Mouse (Mus musculus): ENCODE results near the gene Rab3gap2. TPM values are rescaled to one million over a fixed set of nuclear protein-coding genes. Genes with fewer than 3 reads are reported as not detected.

The Rab3gap2 gene
- 16.2 and 20.3 TPM in 2 replicates for polyA plus RNA-seq (2012; rRNA removed)

DNA sequence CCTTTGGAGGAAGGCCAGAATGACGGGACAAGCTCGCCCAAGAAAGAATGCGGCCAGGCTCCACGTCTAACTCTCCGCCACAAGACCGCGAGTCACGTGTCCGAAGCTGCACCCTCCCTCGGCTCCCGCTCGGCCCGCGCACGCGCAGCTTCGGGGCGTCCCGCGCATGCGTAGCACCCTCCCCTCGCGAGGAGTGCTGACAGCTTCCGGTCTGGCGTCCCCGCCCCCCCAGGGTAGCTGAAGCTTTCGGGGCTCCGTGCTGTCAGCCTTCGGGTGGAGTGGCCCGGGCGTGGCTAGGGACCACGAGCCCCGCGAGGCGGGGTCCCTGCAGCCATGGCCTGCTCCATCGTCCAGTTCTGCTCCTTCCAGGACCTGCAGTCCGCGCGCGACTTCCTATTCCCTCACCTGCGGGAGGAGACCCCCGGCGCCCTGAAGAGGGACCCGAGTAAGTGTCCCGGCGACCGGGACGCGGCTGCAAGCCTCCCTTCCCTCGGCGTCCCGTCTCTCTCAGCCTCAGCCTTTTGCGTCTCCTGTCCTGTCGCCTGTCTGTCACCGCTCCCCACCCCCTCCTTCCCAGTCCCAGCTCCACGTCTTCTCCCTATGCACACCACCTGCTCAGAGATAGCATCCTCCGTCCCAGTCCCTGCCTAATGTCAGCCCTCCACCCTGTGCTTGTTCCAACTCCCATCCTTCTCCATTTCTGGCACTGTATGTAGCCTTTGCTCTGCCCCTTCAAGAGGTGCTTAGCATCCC, at the start of gene Rab3gap2:
Gene Rab3gap2, plus strand, starts transcription at position 209 of the 753 bp plus-strand sequence.
- under 1% methylated on average over 57 of the region's 57 CpGs for WGBS

DNA sequence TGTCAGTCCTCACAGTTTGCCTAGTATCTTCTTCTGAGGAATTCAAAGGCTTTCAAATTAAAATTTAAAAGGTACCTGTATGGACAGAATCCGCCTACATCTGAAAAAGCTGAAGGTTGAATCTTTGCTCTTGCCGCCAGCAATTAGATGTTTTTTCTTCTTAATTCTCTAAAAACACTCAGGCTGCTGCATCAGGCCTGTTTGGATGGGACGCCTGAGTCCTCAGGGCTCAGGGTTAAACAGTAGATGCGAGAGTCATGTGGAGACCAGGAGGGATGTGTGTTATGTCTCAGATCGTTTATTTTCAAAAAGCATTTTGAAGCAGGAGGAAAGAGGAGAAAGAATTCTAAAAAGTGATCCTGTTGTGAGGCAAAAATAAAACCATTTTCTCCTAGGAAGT, 30.3 kb upstream of the Rab3gap2 start:
- H3K4me1 ChIP-seq (ENCODE audit: control insufficient read depth, insufficient read depth, low read length), result no peaks in the 10 kb centered on the region
- DNase-seq, result no peak
- 91% methylated on average over 5 of the region's 5 CpGs for WGBS
- no peak overlapping the region for H3K4me3 ChIP-seq (replicated peaks; ENCODE audit: extremely low read depth, low read depth, low read length)
- TF ChIP-seq CTCF (IDR thresholded peaks at IDR 0.05; ENCODE audit: insufficient read depth, low read length), result no peak
- TF ChIP-seq POLR2A (IDR thresholded peaks at IDR 0.05; ENCODE audit: borderline replicate concordance, extremely low read depth, low read depth, low read length), result no peak

More for the DNA sequence above, at the start of gene Rab3gap2:
- peak; percentile 100 for DNase-seq
- H3K4me1 ChIP-seq (ENCODE audit: control insufficient read depth, insufficient read depth, low read length), result peaks cover 6% of the 10 kb centered on the region; the same call in 1 of the 2 replicates
- H3K4me3 ChIP-seq (replicated peaks; ENCODE audit: extremely low read depth, low read depth, low read length), result peak within 1 kb of the TSS; percentile 84
- TF ChIP-seq POLR2A (IDR thresholded peaks at IDR 0.05; ENCODE audit: borderline replicate concordance, extremely low read depth, low read depth, low read length) (peak; percentile 85), CTCF (IDR thresholded peaks at IDR 0.05; ENCODE audit: insufficient read depth, low read length) (no peak)

DNA sequence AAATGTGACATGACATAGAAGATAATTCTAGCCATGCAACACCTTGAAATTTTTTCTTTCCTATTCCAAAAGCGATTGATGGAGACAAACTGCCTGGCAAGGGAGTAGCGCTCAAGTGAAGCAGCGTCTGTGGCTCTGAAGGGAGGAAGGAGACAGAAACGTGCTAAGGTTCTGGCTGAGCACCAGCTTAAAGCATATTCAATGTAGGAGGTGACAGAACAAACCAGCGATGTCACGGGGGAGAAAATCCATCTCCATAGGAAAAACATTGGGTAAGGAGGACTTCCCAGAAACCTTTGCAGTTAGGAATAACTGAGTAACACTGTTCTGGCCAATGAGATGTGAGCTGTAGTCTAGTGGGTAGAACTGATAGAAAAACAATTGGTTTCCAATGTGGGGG, 26.1 kb upstream of the Rab3gap2 start:
- TF ChIP-seq POLR2A (IDR thresholded peaks at IDR 0.05; ENCODE audit: borderline replicate concordance, extremely low read depth, low read depth, low read length) (no peak), CTCF (IDR thresholded peaks at IDR 0.05; ENCODE audit: insufficient read depth, low read length) (no peak)
- no peak overlapping the region for H3K4me3 ChIP-seq (replicated peaks; ENCODE audit: extremely low read depth, low read depth, low read length)
- no peaks in the 10 kb centered on the region for H3K4me1 ChIP-seq (ENCODE audit: control insufficient read depth, insufficient read depth, low read length)
- no peak for DNase-seq
- 79% methylated on average over 6 of the region's 6 CpGs for WGBS

DNA sequence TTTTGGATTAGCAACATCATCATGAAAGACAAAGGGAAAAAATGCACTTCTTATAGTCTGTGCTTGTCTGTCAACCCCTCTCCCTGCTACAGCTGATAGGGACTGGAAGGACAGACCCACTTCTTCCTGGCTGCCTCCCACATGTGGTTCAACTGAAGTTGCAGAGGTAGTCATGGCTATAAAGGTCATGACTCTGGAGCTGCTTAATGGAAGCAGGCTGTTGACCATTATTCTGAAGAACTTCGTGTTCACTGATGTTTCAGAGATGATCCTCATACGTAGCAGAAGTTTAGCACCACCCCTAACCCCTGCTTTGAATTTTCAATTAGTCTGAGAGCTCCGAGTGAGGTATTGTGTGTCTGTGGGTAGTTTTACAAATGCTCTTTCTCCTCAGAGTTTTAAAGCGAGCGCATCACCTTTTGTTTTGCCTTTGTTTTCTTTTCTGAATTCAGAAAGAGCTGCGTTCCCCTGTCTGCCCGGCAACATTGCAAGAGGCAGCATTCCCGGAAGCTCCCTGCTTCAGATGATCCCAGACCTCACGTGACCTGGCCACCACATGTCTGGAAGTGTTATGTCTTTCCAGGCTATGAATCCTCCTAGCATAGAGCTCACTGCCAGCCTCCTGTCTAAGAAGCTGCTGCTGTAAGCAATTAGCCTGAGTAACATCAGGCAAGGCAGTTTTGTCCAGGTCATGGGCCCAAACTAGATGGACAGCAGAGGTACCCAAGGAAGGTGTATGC, 20.2 kb upstream of the Rab3gap2 start:
- no peak for DNase-seq
- no peak overlapping the region for H3K4me3 ChIP-seq (replicated peaks; ENCODE audit: extremely low read depth, low read depth, low read length)
- TF ChIP-seq CTCF (IDR thresholded peaks at IDR 0.05; ENCODE audit: insufficient read depth, low read length) (no peak), POLR2A (IDR thresholded peaks at IDR 0.05; ENCODE audit: borderline replicate concordance, extremely low read depth, low read depth, low read length) (no peak)
- WGBS, result 62% methylated on average over 9 of the region's 9 CpGs
- no peaks in the 10 kb centered on the region for H3K4me1 ChIP-seq (ENCODE audit: control insufficient read depth, insufficient read depth, low read length)

DNA sequence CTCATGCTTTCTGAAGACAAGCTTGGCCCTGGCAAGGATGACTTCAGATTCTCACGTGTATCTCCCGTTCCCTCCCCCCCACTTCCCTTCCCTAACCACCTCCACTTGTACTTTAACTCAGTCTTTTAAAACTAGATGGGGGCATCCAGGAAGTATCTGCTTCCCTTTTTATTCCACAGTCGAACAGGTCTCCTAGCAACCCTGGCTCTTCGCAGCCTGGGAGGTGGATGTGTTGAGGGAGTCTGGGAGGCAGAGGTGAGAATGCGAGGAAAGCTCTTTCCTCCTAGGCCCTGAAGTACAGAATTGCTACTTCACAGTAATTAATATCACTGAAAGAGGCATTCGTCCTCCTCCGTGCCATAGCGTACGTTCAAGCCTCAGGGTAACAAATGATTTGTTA, 18.4 kb upstream of the Rab3gap2 start:
- Histone ChIP-seq H3K4me3 (replicated peaks; ENCODE audit: extremely low read depth, low read depth, low read length) (no peak overlapping the region), H3K4me1 (ENCODE audit: control insufficient read depth, insufficient read depth, low read length) (no peaks in the 10 kb centered on the region)
- 61% methylated on average over 9 of the region's 9 CpGs for WGBS
- TF ChIP-seq POLR2A (IDR thresholded peaks at IDR 0.05; ENCODE audit: borderline replicate concordance, extremely low read depth, low read depth, low read length) (no peak), CTCF (IDR thresholded peaks at IDR 0.05; ENCODE audit: insufficient read depth, low read length) (no peak)
- DNase-seq, result no peak

DNA sequence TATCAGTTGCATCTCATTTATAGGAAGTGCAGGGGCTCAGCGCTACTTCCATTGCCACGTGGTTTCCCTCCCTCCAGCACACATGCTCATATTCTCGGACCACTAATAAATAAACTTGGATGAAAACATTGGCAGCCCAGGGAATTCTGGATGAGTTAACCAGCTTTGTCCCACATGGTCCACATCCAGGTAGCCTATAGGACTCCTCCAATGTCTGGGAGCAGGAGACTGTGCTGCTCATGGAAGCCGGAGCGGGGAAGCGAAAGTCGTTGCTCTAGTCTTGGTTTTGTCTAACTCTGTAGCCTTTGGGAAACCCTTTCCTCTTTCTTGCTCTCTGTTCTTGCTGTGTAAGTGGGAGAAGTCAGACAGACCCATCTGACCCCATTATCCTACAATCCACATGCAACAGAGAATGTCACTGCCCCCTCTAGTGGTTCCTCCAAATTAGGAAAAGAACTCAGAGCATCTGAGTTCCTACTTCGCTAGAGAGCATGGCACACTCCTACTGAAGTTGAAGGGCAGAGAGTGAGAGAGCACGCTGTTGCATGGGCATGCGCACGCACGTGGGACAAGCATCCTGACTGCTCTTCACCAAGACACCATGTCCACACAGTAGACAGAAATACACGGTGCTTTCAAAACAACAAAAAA, 16.7 kb upstream of the Rab3gap2 start:
- DNase-seq, result no peak
- WGBS, result 62% methylated on average over 13 of the region's 13 CpGs
- TF ChIP-seq CTCF (IDR thresholded peaks at IDR 0.05; ENCODE audit: insufficient read depth, low read length) (no peak), POLR2A (IDR thresholded peaks at IDR 0.05; ENCODE audit: borderline replicate concordance, extremely low read depth, low read depth, low read length) (no peak)
- Histone ChIP-seq H3K4me1 (ENCODE audit: control insufficient read depth, insufficient read depth, low read length) (no peaks in the 10 kb centered on the region), H3K4me3 (replicated peaks; ENCODE audit: extremely low read depth, low read depth, low read length) (no peak overlapping the region)

DNA sequence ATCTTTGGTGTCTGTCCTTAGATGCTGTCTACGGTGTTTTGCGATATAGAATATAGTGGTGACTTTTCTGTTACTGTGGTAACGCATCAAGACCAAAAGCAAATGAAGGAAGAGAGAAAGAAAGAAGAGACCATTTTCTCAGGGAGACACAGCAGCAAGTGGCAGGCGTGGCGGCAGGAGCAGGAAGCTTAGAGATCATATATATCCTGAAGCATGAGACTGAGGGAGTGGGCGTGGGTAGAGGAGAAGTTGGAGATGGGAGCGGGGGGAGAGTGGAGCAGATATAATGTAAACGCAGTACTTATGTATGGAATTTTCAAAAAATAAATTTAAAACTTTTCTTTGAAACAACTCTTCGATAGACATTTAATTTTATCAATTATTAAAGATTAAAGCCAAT, 14.0 kb upstream of the Rab3gap2 start:
- no peak for DNase-seq
- no peak for TF ChIP-seq POLR2A (IDR thresholded peaks at IDR 0.05; ENCODE audit: borderline replicate concordance, extremely low read depth, low read depth, low read length)
- TF ChIP-seq CTCF (IDR thresholded peaks at IDR 0.05; ENCODE audit: insufficient read depth, low read length), result no peak
- Histone ChIP-seq H3K4me3 (replicated peaks; ENCODE audit: extremely low read depth, low read depth, low read length) (no peak overlapping the region), H3K4me1 (ENCODE audit: control insufficient read depth, insufficient read depth, low read length) (no peaks in the 10 kb centered on the region)
- WGBS, result 80% methylated on average over 9 of the region's 9 CpGs

DNA sequence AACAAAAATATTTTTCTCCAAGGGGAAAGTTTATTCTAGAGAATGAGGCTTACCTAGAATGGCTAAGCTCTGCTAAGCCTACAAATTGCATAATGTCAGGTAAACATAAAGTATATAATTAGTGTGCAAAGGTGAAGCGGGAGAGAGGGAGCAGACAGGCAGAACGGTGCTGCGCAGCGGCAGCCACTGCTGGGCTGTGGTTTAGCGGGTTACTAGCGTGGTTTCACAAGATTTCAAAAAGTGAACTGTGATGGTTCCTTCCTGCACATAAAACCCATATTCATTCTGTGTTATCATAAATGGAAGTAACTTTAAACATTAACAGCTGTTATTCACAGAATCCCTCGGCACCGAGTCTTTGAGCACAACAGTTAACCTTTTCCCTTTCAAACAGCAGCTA, 11.8 kb upstream of the Rab3gap2 start:
- no peak for DNase-seq
- TF ChIP-seq POLR2A (IDR thresholded peaks at IDR 0.05; ENCODE audit: borderline replicate concordance, extremely low read depth, low read depth, low read length), result no peak
- no peak for TF ChIP-seq CTCF (IDR thresholded peaks at IDR 0.05; ENCODE audit: insufficient read depth, low read length)
- Histone ChIP-seq H3K4me1 (ENCODE audit: control insufficient read depth, insufficient read depth, low read length) (no peaks in the 10 kb centered on the region), H3K4me3 (replicated peaks; ENCODE audit: extremely low read depth, low read depth, low read length) (no peak overlapping the region)
- 60% methylated on average over 8 of the region's 8 CpGs for WGBS

DNA sequence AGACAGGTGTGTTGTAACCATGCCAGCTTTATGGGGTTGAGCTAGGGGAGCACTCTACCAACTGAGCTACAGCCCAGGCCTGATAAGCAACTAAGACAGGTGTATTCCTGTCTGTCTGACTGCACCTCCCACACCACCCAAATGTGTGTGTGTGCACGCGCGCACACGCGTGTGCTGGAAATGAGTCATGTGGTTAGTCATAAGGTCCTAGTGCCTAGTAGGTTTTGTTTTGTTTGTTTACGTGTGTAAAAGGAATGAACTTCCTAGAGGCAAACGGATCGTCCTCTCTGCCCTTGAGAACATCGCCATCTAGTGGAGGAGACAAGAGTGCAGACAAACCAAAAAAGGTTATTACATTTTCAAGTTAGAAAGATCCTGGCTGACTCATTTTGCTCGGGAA, 10.4 kb upstream of the Rab3gap2 start:
- Histone ChIP-seq H3K4me1 (ENCODE audit: control insufficient read depth, insufficient read depth, low read length) (no peaks in the 10 kb centered on the region), H3K4me3 (replicated peaks; ENCODE audit: extremely low read depth, low read depth, low read length) (no peak overlapping the region)
- no peak for DNase-seq
- peak; percentile 41; the same call in 1 of the 2 replicates for TF ChIP-seq CTCF (IDR thresholded peaks at IDR 0.05; ENCODE audit: insufficient read depth, low read length)
- no peak for TF ChIP-seq POLR2A (IDR thresholded peaks at IDR 0.05; ENCODE audit: borderline replicate concordance, extremely low read depth, low read depth, low read length)
- WGBS, result 8% methylated on average over 10 of the region's 10 CpGs
